Mouse (Mus musculus) cerebellum, adult 2 months (tissue): ENCODE measurements around the gene Snx5. TPM values are rescaled to one million over a fixed set of nuclear protein-coding genes. Genes with fewer than 3 reads are reported as not detected.

Experiments
- DNase-seq, 2 experiments: peaks; one replicate each; pipeline ENCODE4 v3.0.0; 2021
- H3K27ac ChIP-seq: fragments of 200-500 bp; 2 replicates; pipeline ENCODE4 v1.5.1; 2012; ENCODE audit warnings: low read length, control low read depth, inconsistent platforms; ENCODE audit not compliant: insufficient read depth
- H3K27me3 ChIP-seq: fragments of 200-500 bp; 2 replicates; pipeline ENCODE4 v1.6.1; 2012; ENCODE audit warnings: inconsistent platforms, mild to moderate bottlenecking, low read length, moderate library complexity; ENCODE audit not compliant: control insufficient read depth, insufficient read depth
- H3K4me1 ChIP-seq: fragments of 200-500 bp; 2 replicates; pipeline ENCODE4 v1.6.1; 2011; ENCODE audit warnings: low read length; ENCODE audit not compliant: control insufficient read depth, insufficient read depth
- H3K4me3 ChIP-seq: fragments of 200-500 bp; replicated peaks from 2 replicates; pipeline ENCODE3; 2011; ENCODE audit warnings: mild to moderate bottlenecking, low read depth, low read length, control low read depth; ENCODE audit not compliant: insufficient read depth
- CTCF ChIP-seq: fragments of 200-500 bp; IDR thresholded peaks from 2 replicates; pipeline ENCODE4 v1.5.1; 2011; ENCODE audit warnings: low read depth, mild to moderate bottlenecking, control low read depth, low read length, moderate library complexity, borderline replicate concordance; ENCODE audit not compliant: insufficient read depth
- POLR2A ChIP-seq: fragments of 200-500 bp; IDR thresholded peaks from 2 replicates; pipeline ENCODE4 v1.6.1; 2011; ENCODE audit warnings: low read length, control low read depth, borderline replicate concordance; ENCODE audit not compliant: insufficient read depth
- WGBS: fragments of 180-500 bp; shearing (Covaris S2); methylation state at CpG from one replicate; pipeline ENCODE4 v1.1.7; 2018; 5-methylcytosine and 5-hydroxymethylcytosine counted together
- polyA plus RNA-seq: library from polyadenylated mRNA; depleted of rRNA; stranded (reverse); fragments of >200 nt; gene quantifications from 2 replicates; pipeline ENCODE4 v1.2.3, GENCODE M21; 2012

The Snx5 gene
- polyA plus RNA-seq, 1 experiment, result 76.9 TPM

GRCm38 (mm10) chr2:144264398-144265119 lies 6.1 kb downstream of the Snx5 start:
- no peak for TF ChIP-seq CTCF
- no peak for TF ChIP-seq POLR2A
- Histone ChIP-seq H3K27me3 (no peaks in the 10 kb centered on the region), H3K27ac (no peak overlapping the region), H3K4me1 (no peaks in the 10 kb centered on the region), H3K4me3 (no peak overlapping the region)
- no peak for DNase-seq
- WGBS, result 64% methylated on average over 5 of the region's 5 CpGs

GRCm38 (mm10) chr2:144262837-144263236 lies 7.9 kb downstream of the Snx5 start:
- 92% methylated on average over 2 of the region's 2 CpGs for WGBS
- H3K27me3 ChIP-seq, result no peaks in the 10 kb centered on the region
- no peaks in the 10 kb centered on the region for H3K4me1 ChIP-seq
- DNase-seq, result no peak
- TF ChIP-seq CTCF (no peak), POLR2A (no peak)
- H3K27ac ChIP-seq, result no peak overlapping the region
- H3K4me3 ChIP-seq, result no peak overlapping the region

GRCm38 (mm10) chr2:144250111-144250510 lies 20.6 kb downstream of the Snx5 start:
- Histone ChIP-seq H3K27ac (no peak overlapping the region), H3K27me3 (no peaks in the 10 kb centered on the region), H3K4me3 (no peak overlapping the region), H3K4me1 (no peaks in the 10 kb centered on the region)
- TF ChIP-seq POLR2A (no peak), CTCF (no peak)
- DNase-seq, result no peak

- H3K4me3 ChIP-seq, result no peak overlapping the region
Measured at GRCm38 (mm10) chr2:144248613-144249376, 21.9 kb downstream of the Snx5 start.

GRCm38 (mm10) chr2:144247337-144247978 lies 23.2 kb downstream of the Snx5 start:
- Histone ChIP-seq H3K4me3 (no peak overlapping the region), H3K27me3 (no peaks in the 10 kb centered on the region), H3K4me1 (no peaks in the 10 kb centered on the region), H3K27ac (no peak overlapping the region)
- no peak for DNase-seq
- TF ChIP-seq POLR2A, result no peak
- TF ChIP-seq CTCF, result no peak
- WGBS, result 50% methylated on average over 5 of the region's 5 CpGs

More at GRCm38 (mm10) chr2:144248613-144249376, 21.9 kb downstream of the Snx5 start:
- Histone ChIP-seq H3K27ac (no peak overlapping the region), H3K27me3 (no peaks in the 10 kb centered on the region), H3K4me1 (no peaks in the 10 kb centered on the region)
- TF ChIP-seq CTCF (no peak), POLR2A (no peak)
- WGBS, result 48% methylated on average over 4 of the region's 4 CpGs
- no peak for DNase-seq

GRCm38 (mm10) chr2:144246270-144246669 lies 24.4 kb downstream of the Snx5 start:
- H3K27ac ChIP-seq, result no peak overlapping the region
- H3K4me3 ChIP-seq, result no peak overlapping the region
- no peak for TF ChIP-seq CTCF
- 67% methylated on average over 2 of the region's 2 CpGs for WGBS
- no peaks in the 10 kb centered on the region for H3K4me1 ChIP-seq
- H3K27me3 ChIP-seq, result no peaks in the 10 kb centered on the region
- no peak for DNase-seq

GRCm38 (mm10) chr2:144245464-144245863 lies 25.2 kb downstream of the Snx5 start:
- 71% methylated on average over 7 of the region's 7 CpGs for WGBS
- TF ChIP-seq CTCF (no peak), POLR2A (no peak)
- Histone ChIP-seq H3K27me3 (no peaks in the 10 kb centered on the region), H3K4me1 (no peaks in the 10 kb centered on the region), H3K27ac (no peak overlapping the region), H3K4me3 (no peak overlapping the region)
- no peak for DNase-seq
